Mouse (Mus musculus) brain, embryonic 18.5 days (tissue): ENCODE results near the gene Arl6ip5.

Source experiments
- DNase-seq: peaks from one replicate; pipeline ENCODE4 v3.0.0-alpha.2; 2012; ENCODE audit warnings: low read depth, low spot score

The Arl6ip5 gene

GRCm38 (mm10) chr6:97273058-97273710, 62.7 kb downstream of the Arl6ip5 start:
- DNase-seq, result no peak

DNA sequence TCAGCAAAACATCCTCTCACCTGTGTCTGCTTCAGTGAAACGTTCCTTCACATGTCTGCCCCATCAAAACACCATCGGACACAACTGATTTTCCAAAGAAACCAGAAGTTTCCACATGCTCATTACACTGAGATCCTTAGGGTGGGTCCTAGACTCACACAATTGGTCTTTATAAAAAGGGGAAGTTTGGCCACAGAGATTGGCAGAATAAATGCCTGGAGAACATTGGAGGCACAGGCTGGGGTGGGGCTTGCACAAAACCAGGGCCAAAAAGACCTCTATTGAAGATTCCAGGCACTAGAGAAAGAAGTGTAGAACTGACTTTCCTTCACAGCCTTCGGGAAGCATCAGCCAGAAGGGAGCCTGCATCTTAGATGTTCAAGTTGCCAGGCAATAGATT, 63.3 kb downstream of the Arl6ip5 start:
- DNase-seq, result no peak

DNA sequence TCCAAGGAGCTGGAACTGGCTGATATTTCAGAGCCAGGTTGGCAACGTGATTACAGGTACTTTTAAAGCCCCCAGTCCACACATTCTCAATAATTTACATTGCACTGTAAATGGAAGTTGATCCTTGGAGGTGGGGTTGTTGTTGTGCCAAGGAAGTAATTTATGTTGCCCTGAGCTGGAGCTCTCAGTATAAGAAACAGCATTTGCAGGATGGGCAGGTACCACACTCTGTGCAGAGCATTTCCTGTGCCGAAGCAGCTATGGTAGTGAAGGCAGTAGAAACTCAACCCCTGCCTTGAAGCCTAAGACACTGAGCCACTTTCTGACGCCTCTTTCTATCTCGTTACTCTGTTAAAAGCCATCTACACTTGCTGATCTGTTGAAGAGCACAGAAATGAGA, 65.3 kb downstream of the Arl6ip5 start:
- no peak for DNase-seq

DNA sequence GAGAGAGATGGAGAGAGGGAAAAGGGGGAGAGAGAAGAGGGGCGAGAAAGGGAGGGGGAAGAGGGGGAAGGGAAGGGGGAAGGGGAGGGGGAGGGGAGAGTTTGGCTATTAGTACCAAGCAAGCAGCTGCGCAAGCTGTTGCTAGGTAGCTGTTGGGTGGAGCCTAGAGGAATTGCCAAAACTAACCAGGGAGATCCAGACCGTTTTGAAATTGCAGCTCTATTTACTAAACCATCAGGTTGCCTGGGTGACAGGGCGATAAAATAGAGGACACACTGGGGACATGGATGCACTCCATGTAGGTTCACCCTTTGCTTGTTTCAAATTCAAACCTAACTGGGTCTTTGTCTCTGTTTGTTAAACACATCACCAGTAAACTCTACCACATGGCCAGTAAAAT, 65.9 kb downstream of the Arl6ip5 start:
- no peak for DNase-seq

- DNase-seq, result no peak
Measured at GRCm38 (mm10) chr6:97276890-97277497, 66.5 kb downstream of the Arl6ip5 start.

GRCm38 (mm10) chr6:97278014-97278787, 67.7 kb downstream of the Arl6ip5 start:
- peak; percentile 52 for DNase-seq

- no peak for DNase-seq
Measured at GRCm38 (mm10) chr6:97278878-97279277, 68.4 kb downstream of the Arl6ip5 start.
